Mouse (Mus musculus): ENCODE data around the gene Gm43191. TPM values are rescaled to one million over a fixed set of nuclear protein-coding genes. Genes with fewer than 3 reads are reported as not detected.
A peak's percentile ranks its signal among the peaks of the same experiment; 100 is the strongest.

The Gm43191 gene
- total RNA-seq, 1 experiment from 2014 or later, result not detected

- no peak for ATAC-seq (replicated peaks; ENCODE audit: insufficient number of reproducible peaks, low FRiP score, low TSS enrichment, poor library complexity, severe bottlenecking)
Measured at GRCm38 (mm10) chr3:116637693-116638476, 43.2 kb downstream of the Gm43191 start.

GRCm38 (mm10) chr3:116635799-116636198 lies 45.3 kb downstream of the Gm43191 start:
- ATAC-seq (replicated peaks; ENCODE audit: insufficient number of reproducible peaks, low FRiP score, low TSS enrichment, poor library complexity, severe bottlenecking), result no peak

GRCm38 (mm10) chr3:116634853-116635252 lies 46.2 kb downstream of the Gm43191 start:
- no peak for ATAC-seq (replicated peaks; ENCODE audit: insufficient number of reproducible peaks, low FRiP score, low TSS enrichment, poor library complexity, severe bottlenecking)

- no peak for ATAC-seq (replicated peaks; ENCODE audit: insufficient number of reproducible peaks, low FRiP score, low TSS enrichment, poor library complexity, severe bottlenecking)
Measured at GRCm38 (mm10) chr3:116634091-116634490, 47.0 kb downstream of the Gm43191 start.

GRCm38 (mm10) chr3:116632971-116633370 lies 48.1 kb downstream of the Gm43191 start:
- ATAC-seq (replicated peaks; ENCODE audit: insufficient number of reproducible peaks, low FRiP score, low TSS enrichment, poor library complexity, severe bottlenecking), result no peak

GRCm38 (mm10) chr3:116631459-116631858 lies 49.6 kb downstream of the Gm43191 start:
- ATAC-seq (replicated peaks; ENCODE audit: insufficient number of reproducible peaks, low FRiP score, low TSS enrichment, poor library complexity, severe bottlenecking), result no peak

- ATAC-seq (replicated peaks; ENCODE audit: insufficient number of reproducible peaks, low FRiP score, low TSS enrichment, poor library complexity, severe bottlenecking), result no peak
Measured at GRCm38 (mm10) chr3:116622641-116623040, 58.4 kb downstream of the Gm43191 start.

GRCm38 (mm10) chr3:116620636-116621370 lies 60.3 kb downstream of the Gm43191 start:
- 0 out of 2 replicates have a peak, but pooled peaks have one; percentile 27 for ATAC-seq (replicated peaks; ENCODE audit: insufficient number of reproducible peaks, low FRiP score, low TSS enrichment, poor library complexity, severe bottlenecking)

GRCm38 (mm10) chr3:116618855-116619254 lies 62.2 kb downstream of the Gm43191 start:
- no peak for ATAC-seq (replicated peaks; ENCODE audit: insufficient number of reproducible peaks, low FRiP score, low TSS enrichment, poor library complexity, severe bottlenecking)

GRCm38 (mm10) chr3:116615318-116616068 lies 65.6 kb downstream of the Gm43191 start:
- ATAC-seq (replicated peaks; ENCODE audit: insufficient number of reproducible peaks, low FRiP score, low TSS enrichment, poor library complexity, severe bottlenecking), result no peak

- ATAC-seq (replicated peaks; ENCODE audit: insufficient number of reproducible peaks, low FRiP score, low TSS enrichment, poor library complexity, severe bottlenecking), result no peak
Measured at GRCm38 (mm10) chr3:116614295-116614892, 66.7 kb downstream of the Gm43191 start, which contains the start of gene Trmt13. Gene Trmt13, minus strand, starts transcription at chr3:116614587.

GRCm38 (mm10) chr3:116604570-116604969 lies 76.5 kb downstream of the Gm43191 start:
- ATAC-seq (replicated peaks; ENCODE audit: insufficient number of reproducible peaks, low FRiP score, low TSS enrichment, poor library complexity, severe bottlenecking), result no peak

- no peak for ATAC-seq (replicated peaks; ENCODE audit: insufficient number of reproducible peaks, low FRiP score, low TSS enrichment, poor library complexity, severe bottlenecking)
Measured at GRCm38 (mm10) chr3:116601781-116602180, 79.3 kb downstream of the Gm43191 start.

- ATAC-seq (replicated peaks; ENCODE audit: insufficient number of reproducible peaks, low FRiP score, low TSS enrichment, poor library complexity, severe bottlenecking), result no peak
Measured at GRCm38 (mm10) chr3:116601005-116601404, 80.1 kb downstream of the Gm43191 start.

- ATAC-seq (replicated peaks; ENCODE audit: insufficient number of reproducible peaks, low FRiP score, low TSS enrichment, poor library complexity, severe bottlenecking), result no peak
Measured at GRCm38 (mm10) chr3:116599705-116600104, 81.4 kb downstream of the Gm43191 start.

- ATAC-seq (replicated peaks; ENCODE audit: insufficient number of reproducible peaks, low FRiP score, low TSS enrichment, poor library complexity, severe bottlenecking), result no peak
Measured at GRCm38 (mm10) chr3:116595603-116595991, 85.5 kb downstream of the Gm43191 start.

- ATAC-seq (replicated peaks; ENCODE audit: insufficient number of reproducible peaks, low FRiP score, low TSS enrichment, poor library complexity, severe bottlenecking), result peak; percentile 98
Measured at GRCm38 (mm10) chr3:116594728-116595602, 86.1 kb downstream of the Gm43191 start, which contains the start of gene Sass6. Gene Sass6, plus strand, starts transcription at chr3:116594982.
